Mouse (Mus musculus) lung, postnatal 0 days (tissue): ENCODE measurements at regions not wholly inside any gene's neighbourhood (a gene's known extent, or its start where the extent isn't known, plus 50 kb on each side); places are given as distances from the start of the nearest gene placed in this dataset.

Experiments
- CTCF ChIP-seq: IDR thresholded peaks from 2 replicates; pipeline ENCODE4 v1.5.1; 2016; ENCODE audit warnings: antibody characterized with exemption, mild to moderate bottlenecking
- EP300 ChIP-seq: IDR thresholded peaks from 2 replicates; pipeline ENCODE4 v1.6.1; 2016; ENCODE audit warnings: antibody characterized with exemption, mild to moderate bottlenecking, control low read depth

DNA sequence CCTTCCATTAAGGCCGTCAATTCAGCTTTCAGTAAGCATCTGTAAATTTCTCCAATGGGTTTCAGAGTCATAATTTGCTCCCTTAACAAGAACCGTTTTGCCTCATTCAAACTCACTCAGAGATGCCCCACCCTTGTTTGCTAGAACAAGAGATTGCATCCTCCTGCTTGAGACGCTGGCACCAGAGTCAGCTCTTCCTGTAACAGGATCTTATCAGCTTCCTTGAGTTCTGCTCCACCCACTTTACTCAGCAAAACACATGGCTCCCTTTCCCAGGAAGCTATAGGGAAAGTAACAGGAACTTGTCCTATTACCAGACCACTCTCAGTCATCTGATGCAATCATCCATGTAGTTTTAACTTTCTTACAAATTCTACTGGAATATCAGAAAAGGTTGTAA is 52.7 kb upstream of the Wscd1 start:
- TF ChIP-seq CTCF, result no peak
- peak; percentile 71 for TF ChIP-seq EP300
